Mouse (Mus musculus) myocyte (in vitro differentiated cells): ENCODE data around the gene Ttc7.
"Not testable (repeated sequence)": the region's sequence is repeated elsewhere in the genome, so short reads cannot be mapped to it uniquely, and the experiment has no call there.

Experiments
- MAX ChIP-seq: IDR thresholded peaks from one replicate; pipeline ENCODE4 v1.6.1; 2011; ENCODE audit warnings: low read depth, mild to moderate bottlenecking, control low read depth
- MYOD1 ChIP-seq, 3 experiments: IDR thresholded peaks; one replicate each; pipeline ENCODE4 v1.6.1; 2011; ENCODE audit warnings: control low read depth in 2 of 3, low read depth in 2 of 3, mild to moderate bottlenecking in 2 of 3, moderate library complexity in 1 of 3; ENCODE audit not compliant: insufficient read length in 2 of 3, control insufficient read depth in 1 of 3
- MYOG ChIP-seq, 3 experiments: IDR thresholded peaks; one replicate each; pipeline ENCODE4 v1.6.1; 2011; ENCODE audit warnings: control low read depth in 2 of 3, low read depth in 2 of 3, mild to moderate bottlenecking in 2 of 3; ENCODE audit not compliant: insufficient read length in 2 of 3, control insufficient read depth in 1 of 3, insufficient read depth in 1 of 3
- POLR2A ChIP-seq: IDR thresholded peaks from one replicate; pipeline ENCODE4 v1.6.1; 2011; ENCODE audit warnings: low read depth, mild to moderate bottlenecking, control low read depth, moderate library complexity; ENCODE audit not compliant: insufficient read length
- POLR2AphosphoS2 ChIP-seq: IDR thresholded peaks from one replicate; pipeline ENCODE4 v1.6.1; 2011; ENCODE audit warnings: low read depth, control low read depth; ENCODE audit not compliant: insufficient read length
- SRF ChIP-seq: IDR thresholded peaks from one replicate; pipeline ENCODE4 v1.6.1; 2011; ENCODE audit warnings: low read depth; ENCODE audit not compliant: control insufficient read depth, insufficient read length
- TCF12 ChIP-seq: IDR thresholded peaks from one replicate; pipeline ENCODE4 v1.6.1; 2011; ENCODE audit warnings: mild to moderate bottlenecking, control low read depth; ENCODE audit not compliant: poor library complexity, insufficient read depth, severe bottlenecking
- TCF3 ChIP-seq: IDR thresholded peaks from one replicate; pipeline ENCODE4 v1.6.1; 2011; ENCODE audit warnings: low read depth, control low read depth; ENCODE audit not compliant: insufficient read length
- USF1 ChIP-seq: IDR thresholded peaks from one replicate; pipeline ENCODE4 v1.6.1; 2011; ENCODE audit warnings: low read depth, mild to moderate bottlenecking, control low read depth, moderate library complexity

DNA sequence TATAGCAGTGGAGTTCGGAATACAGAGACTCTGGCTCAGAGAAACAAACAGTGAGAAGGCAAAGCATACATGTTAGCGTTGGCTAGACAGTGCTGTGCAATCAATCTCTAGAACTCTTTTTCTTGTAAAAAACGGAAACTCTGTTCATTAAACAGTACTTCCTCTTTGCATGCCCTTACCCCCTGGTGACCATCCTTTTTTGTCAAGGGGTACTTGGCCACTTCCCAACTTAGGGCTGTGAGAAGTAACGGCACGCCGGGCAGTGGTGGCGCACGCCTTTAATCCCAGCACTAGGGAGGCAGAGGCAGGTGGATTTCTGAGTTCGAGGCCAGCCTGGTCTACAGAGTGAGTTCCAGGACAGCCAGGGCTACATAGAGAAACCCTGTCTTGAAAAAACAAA lies 18.9 kb downstream of the Ttc7 start:
- not testable (repeated sequence) for TF ChIP-seq POLR2A; MYOG (IDR thresholded peaks at IDR 0.05; ENCODE audit: control insufficient read depth in 1 of 3, insufficient read depth in 1 of 3, insufficient read length in 2 of 3, low read depth in 2 of 3); MYOD1 (IDR thresholded peaks at IDR 0.05; ENCODE audit: control insufficient read depth in 1 of 3, insufficient read length in 2 of 3, low read depth in 2 of 3); MAX; TCF12; POLR2AphosphoS2; USF1; TCF3; SRF
